In genomic region chr4:138252231-138252630, GRCm38 (mm10) we compare ENCODE assay signal across 9 mouse cellular contexts. TPM values are rescaled to one million over a fixed set of nuclear protein-coding genes. Genes with fewer than 3 reads are reported as not detected.
DNase-seq lines count a peak whose midpoint lies in the region; ATAC-seq and TF ChIP-seq lines count a peak whose summit lies in the region.
"Had no signal": no experiment of that assay in that cellular context is flagged by ENCODE, and none has a peak within 500 bp of the region (broad histone marks: within the 10 kb centered on the region; RNA-seq: fewer than 3 reads in every experiment).

No protein-coding gene starts in this region.

- no peaks in the 10 kb centered on the region for H3K9me3 ChIP-seq in lung, embryonic 16.5 days (ENCODE audit: control insufficient read depth, low read length)
- H3K9me3 ChIP-seq in forebrain, embryonic 15.5 days = no peaks in the 10 kb centered on the region
- no peaks in the 10 kb centered on the region for H3K9me3 ChIP-seq in limb, embryonic 13.5 days

- H3K4me2 ChIP-seq in lung, embryonic 16.5 days (ENCODE audit: low read depth, low read length) = peak overlapping the region; percentile 43; the same call in 1 of the 2 replicates
- peak overlapping the region; percentile 97 for H3K4me2 ChIP-seq in forebrain, embryonic 15.5 days (replicated peaks)
- H3K4me2 ChIP-seq in limb, embryonic 13.5 days (replicated peaks) = peak overlapping the region; percentile 100

- 17% methylated on average over 5 of the region's 5 CpGs for WGBS in lung, embryonic 16.5 days
- WGBS in lung, adult 2 months = 33% methylated on average over 5 of the region's 5 CpGs
- WGBS in forebrain, embryonic 15.5 days = 14% methylated on average over 5 of the region's 5 CpGs
- 5% methylated on average over 5 of the region's 5 CpGs for WGBS in limb, embryonic 13.5 days
- 46% methylated on average over 5 of the region's 5 CpGs for WGBS in olfactory bulb, adult 2 months

- no peak for TF ChIP-seq POLR2A in lung, adult 2 months (IDR thresholded peaks at IDR 0.05; ENCODE audit: borderline replicate concordance, extremely low read depth, low read depth, low read length)
- TF ChIP-seq POLR2A in olfactory bulb, adult 2 months (IDR thresholded peaks at IDR 0.05; ENCODE audit: insufficient read depth, low read depth, low read length) = no peak

- H3K4me3 ChIP-seq in lung, embryonic 16.5 days (ENCODE audit: low read length) = no peak overlapping the region
- H3K4me3 ChIP-seq in lung, adult 2 months (replicated peaks; ENCODE audit: extremely low read depth, low read depth, low read length) = no peak overlapping the region
- peak overlapping the region; percentile 61 for H3K4me3 ChIP-seq in forebrain, embryonic 15.5 days
- peak overlapping the region; percentile 19 for H3K4me3 ChIP-seq in limb, embryonic 13.5 days
- peak overlapping the region; percentile 41 for H3K4me3 ChIP-seq in olfactory bulb, adult 2 months (ENCODE audit: insufficient read depth, low read depth, low read length)

- TF ChIP-seq CTCF in lung, adult 2 months (IDR thresholded peaks at IDR 0.05; ENCODE audit: insufficient read depth, low read length) = no peak
- TF ChIP-seq CTCF in olfactory bulb, adult 2 months (IDR thresholded peaks at IDR 0.05; ENCODE audit: insufficient read depth, low read depth, low read length) = no peak

- H3K9ac ChIP-seq in lung, embryonic 16.5 days (ENCODE audit: low read length) = no peak overlapping the region
- H3K9ac ChIP-seq in forebrain, embryonic 15.5 days (replicated peaks) = peak overlapping the region; percentile 64
- H3K9ac ChIP-seq in limb, embryonic 13.5 days = peak overlapping the region; percentile 4

- peaks cover 6% of the 10 kb centered on the region for H3K36me3 ChIP-seq in lung, embryonic 16.5 days (ENCODE audit: control insufficient read depth, insufficient read depth, low read length)
- peaks cover 7% of the 10 kb centered on the region for H3K36me3 ChIP-seq in forebrain, embryonic 15.5 days
- peaks cover 8% of the 10 kb centered on the region for H3K36me3 ChIP-seq in limb, embryonic 13.5 days

- no peak for DNase-seq in lung, adult 2 months
- no peak for DNase-seq in retina, embryonic 14.5 days (ENCODE audit: low spot score)
- no peak for DNase-seq in spleen, postnatal 14 days (ENCODE audit: low spot score in 2 of 2)
- DNase-seq: gastrocnemius, postnatal 25 days had no signal

- H3K4me1 ChIP-seq in lung, embryonic 16.5 days (replicated peaks; ENCODE audit: control insufficient read depth, insufficient read depth, low read length) = peaks cover 22% of the 10 kb centered on the region
- H3K4me1 ChIP-seq in lung, adult 2 months (ENCODE audit: control insufficient read depth, insufficient read depth, low read length) = 0 out of 2 replicates have a peak, but pooled peaks cover 4% of the 10 kb centered on the region
- H3K4me1 ChIP-seq in forebrain, embryonic 15.5 days = peaks cover 32% of the 10 kb centered on the region
- H3K4me1 ChIP-seq in limb, embryonic 13.5 days = peaks cover 38% of the 10 kb centered on the region
- peaks cover 30% of the 10 kb centered on the region for H3K4me1 ChIP-seq in olfactory bulb, adult 2 months (ENCODE audit: control insufficient read depth, insufficient read depth, low read length)

- no peak overlapping the region for H3K27ac ChIP-seq in lung, embryonic 16.5 days (ENCODE audit: low read length)
- H3K27ac ChIP-seq in forebrain, embryonic 15.5 days (replicated peaks) = no peak overlapping the region
- no peak overlapping the region for H3K27ac ChIP-seq in limb, embryonic 13.5 days
- no peak overlapping the region for H3K27ac ChIP-seq in olfactory bulb, adult 2 months (ENCODE audit: insufficient read depth, low read depth, low read length)

- ATAC-seq in lung, embryonic 16.5 days (ENCODE audit: low read depth) = no peak
- no peak for ATAC-seq in forebrain, embryonic 15.5 days (replicated peaks)
- ATAC-seq in limb, embryonic 13.5 days (ENCODE audit: low FRiP score, low read depth) = no peak
- ATAC-seq in erythroblast, adult 5-6 weeks (replicated peaks; ENCODE audit: low FRiP score, poor library complexity, severe bottlenecking) = no peak

- H3K27me3 ChIP-seq in lung, embryonic 16.5 days (ENCODE audit: control insufficient read depth, insufficient read depth, low read depth, low read length) = peaks cover 12% of the 10 kb centered on the region
- peaks cover 15% of the 10 kb centered on the region; the same call in 1 of the 2 replicates for H3K27me3 ChIP-seq in forebrain, embryonic 15.5 days
- peaks cover 56% of the 10 kb centered on the region for H3K27me3 ChIP-seq in limb, embryonic 13.5 days

RNA-seq across cellular contexts. Expression of gene Kif17, which starts 2.0 kb away (rescaled TPM):
- polyA plus RNA-seq in lung, embryonic 16.5 days (2015; fragmentation: Nextera tagmentation; extraction: Ambion mirVana) = 2.9 and 3.0 TPM in 2 replicates
- polyA plus RNA-seq in lung, adult 2 months (2012; rRNA removed) = 0.70 and 0.91 TPM in 2 replicates
- 1.4 and 1.6 TPM in 2 replicates for polyA plus RNA-seq in forebrain, embryonic 15.5 days (2015; fragmentation: Nextera tagmentation; extraction: Ambion mirVana)
- polyA plus RNA-seq in limb, embryonic 13.5 days (2015; fragmentation: Nextera tagmentation; extraction: Ambion mirVana) = 1.2 and 1.4 TPM in 2 replicates
- not detected in 2 replicates for polyA plus RNA-seq in olfactory bulb, adult 2 months (2012; ENCODE audit: insufficient read depth, insufficient read length, low replicate concordance, missing spikeins)
- 3.3 TPM in 1 of 2 replicates, not detected in the other for total RNA-seq in erythroblast, adult 5-6 weeks (2015; ENCODE audit: low replicate concordance)
- 0.26 and 1.3 TPM in 2 replicates for total RNA-seq in erythroblast, adult 5-6 weeks (2017; ENCODE audit: low replicate concordance)
- total RNA-seq: gastrocnemius, postnatal 25 days had no signal

RNA-seq across cellular contexts. Expression of gene Sh2d5, which starts 2.0 kb away (rescaled TPM):
- 0.20 and 0.25 TPM in 2 replicates for polyA plus RNA-seq in lung, embryonic 16.5 days (2015; fragmentation: Nextera tagmentation; extraction: Ambion mirVana)
- polyA plus RNA-seq in lung, adult 2 months (2012; rRNA removed) = 0.22 and 0.28 TPM in 2 replicates
- 5.9 and 6.8 TPM in 2 replicates for polyA plus RNA-seq in forebrain, embryonic 15.5 days (2015; fragmentation: Nextera tagmentation; extraction: Ambion mirVana)
- polyA plus RNA-seq in limb, embryonic 13.5 days (2015; fragmentation: Nextera tagmentation; extraction: Ambion mirVana) = 0.85 and 0.87 TPM in 2 replicates
- polyA plus RNA-seq in olfactory bulb, adult 2 months (2012; ENCODE audit: insufficient read depth, insufficient read length, low replicate concordance, missing spikeins) = not detected in 2 replicates
- total RNA-seq in erythroblast, adult 5-6 weeks (2015; ENCODE audit: low replicate concordance) = 3.1 and 6.3 TPM in 2 replicates
- 5.4 and 6.4 TPM in 2 replicates for total RNA-seq in erythroblast, adult 5-6 weeks (2017; ENCODE audit: low replicate concordance)

RNA-seq across cellular contexts. Expression of gene Hp1bp3, which starts 36.1 kb away (rescaled TPM):
- polyA plus RNA-seq in lung, embryonic 16.5 days (2015; fragmentation: Nextera tagmentation; extraction: Ambion mirVana) = 140 and 166 TPM in 2 replicates
- polyA plus RNA-seq in lung, adult 2 months (2012; rRNA removed) = 53.4 and 78.4 TPM in 2 replicates
- polyA plus RNA-seq in forebrain, embryonic 15.5 days (2015; fragmentation: Nextera tagmentation; extraction: Ambion mirVana) = 261 and 262 TPM in 2 replicates
- polyA plus RNA-seq in limb, embryonic 13.5 days (2015; fragmentation: Nextera tagmentation; extraction: Ambion mirVana) = 202 and 222 TPM in 2 replicates
- 181 and 298 TPM in 2 replicates for polyA plus RNA-seq in olfactory bulb, adult 2 months (2012; ENCODE audit: insufficient read depth, insufficient read length, low replicate concordance, missing spikeins)
- total RNA-seq in erythroblast, adult 5-6 weeks (2015; ENCODE audit: low replicate concordance) = 79.7 and 79.8 TPM in 2 replicates
- total RNA-seq in erythroblast, adult 5-6 weeks (2017; ENCODE audit: low replicate concordance) = 126 and 158 TPM in 2 replicates

RNA-seq across cellular contexts. Expression of gene Ddost, which starts 52.3 kb away (rescaled TPM):
- 402 TPM in 2 replicates for polyA plus RNA-seq in lung, embryonic 16.5 days (2015; fragmentation: Nextera tagmentation; extraction: Ambion mirVana)
- polyA plus RNA-seq in lung, adult 2 months (2012; rRNA removed) = 194 and 198 TPM in 2 replicates
- 178 and 183 TPM in 2 replicates for polyA plus RNA-seq in forebrain, embryonic 15.5 days (2015; fragmentation: Nextera tagmentation; extraction: Ambion mirVana)
- 356 and 364 TPM in 2 replicates for polyA plus RNA-seq in limb, embryonic 13.5 days (2015; fragmentation: Nextera tagmentation; extraction: Ambion mirVana)
- 218 TPM in 1 of 2 replicates, not detected in the other for polyA plus RNA-seq in olfactory bulb, adult 2 months (2012; ENCODE audit: insufficient read depth, insufficient read length, low replicate concordance, missing spikeins)
- 48.2 and 52.5 TPM in 2 replicates for total RNA-seq in erythroblast, adult 5-6 weeks (2015; ENCODE audit: low replicate concordance)
- 27.2 and 36.8 TPM in 2 replicates for total RNA-seq in erythroblast, adult 5-6 weeks (2017; ENCODE audit: low replicate concordance)

Comparison
In these comparisons a context has a peak if more than half of its experiments do, and no peak if none do; other contexts are left out.
1. H3K4me2 ChIP-seq: peak in every context shown above with its lines; median percentile 100 in limb, embryonic 13.5 days; 97 in forebrain, embryonic 15.5 days; 43 in lung, embryonic 16.5 days.
2. H3K4me3 ChIP-seq: peak in forebrain, embryonic 15.5 days (single experiment), limb, embryonic 13.5 days (single experiment) and olfactory bulb, adult 2 months (single experiment); none in lung, embryonic 16.5 days (single experiment) and lung, adult 2 months (single experiment).